Mouse (Mus musculus) MEL (cell line): ENCODE data around the gene Amdhd2. TPM values are rescaled to one million over a fixed set of nuclear protein-coding genes. Genes with fewer than 3 reads are reported as not detected.

Source experiments
- DNase-seq: peaks from one replicate; pipeline ENCODE4 v3.0.0; 2011; ENCODE audit warnings: low read depth, low spot score
- H3K27ac ChIP-seq: 2 replicates; pipeline ENCODE4 v1.5.1; 2012; ENCODE audit warnings: low read depth, mild to moderate bottlenecking, control low read depth, low read length, moderate library complexity; ENCODE audit not compliant: control insufficient read depth
- H3K27me3 ChIP-seq, 2 experiments: fragments of 150-350 bp in 1 of 2; sonication (generic) in 1 of 2; 2 replicates each; pipeline ENCODE4 v1.6.1; 2012; ENCODE audit warnings: low read length in 2 of 2, mild to moderate bottlenecking in 2 of 2, improper control_type of control experiment in 1 of 2, moderate library complexity in 1 of 2; ENCODE audit not compliant: insufficient read depth in 2 of 2, control insufficient read depth in 1 of 2
- H3K36me3 ChIP-seq, 2 experiments: 2 replicates each; pipeline ENCODE4 v1.6.1; 2012 to 2014; ENCODE audit warnings: low read length in 2 of 2, improper control_type of control experiment in 1 of 2, inconsistent platforms in 1 of 2, mild to moderate bottlenecking in 1 of 2; ENCODE audit not compliant: insufficient read depth in 2 of 2, control insufficient read depth in 1 of 2
- H3K4me1 ChIP-seq, 2 experiments: fragments of 150-350 bp in 1 of 2; sonication (generic) in 1 of 2; 2 replicates each; pipeline ENCODE4 v1.6.1; 2012; ENCODE audit warnings: low read length in 2 of 2, improper control_type of control experiment in 1 of 2, mild to moderate bottlenecking in 1 of 2; ENCODE audit not compliant: insufficient read depth in 2 of 2, control insufficient read depth in 1 of 2
- H3K4me3 ChIP-seq, 2 experiments: fragments of 150-350 bp in 1 of 2; sonication (generic) in 1 of 2; 2 replicates each; pipeline ENCODE4 v1.5.1; 2012; ENCODE audit warnings: low read depth in 2 of 2, low read length in 2 of 2, mild to moderate bottlenecking in 2 of 2, moderate library complexity in 2 of 2, control low read depth in 1 of 2, improper control_type of control experiment in 1 of 2; ENCODE audit not compliant: control insufficient read depth in 1 of 2, insufficient read depth in 1 of 2
- H3K79me2 ChIP-seq: 2 replicates; pipeline ENCODE4 v1.6.1; 2012; ENCODE audit warnings: mild to moderate bottlenecking, low read length, moderate library complexity; ENCODE audit not compliant: control insufficient read depth, poor library complexity, insufficient read depth
- H3K9ac ChIP-seq: 2 replicates; pipeline ENCODE4 v1.6.1; 2012; ENCODE audit warnings: low read depth, mild to moderate bottlenecking, control low read depth, low read length, moderate library complexity; ENCODE audit not compliant: control insufficient read depth, poor library complexity, severe bottlenecking
- H3K9me3 ChIP-seq: fragments of 150-350 bp; sonication (generic); replicated peaks from 2 replicates; pipeline ENCODE4 v1.6.1; 2012; ENCODE audit warnings: mild to moderate bottlenecking, low read length, improper control_type of control experiment, moderate library complexity; ENCODE audit not compliant: insufficient read depth
- CHD1 ChIP-seq: IDR thresholded peaks from 2 replicates; pipeline ENCODE4 v1.6.1; 2012; ENCODE audit warnings: low read depth, mild to moderate bottlenecking, inconsistent platforms, low read length, improper control_type of control experiment
- CTCF ChIP-seq, 3 experiments: IDR thresholded peaks in 2 of 3; conservative IDR thresholded peaks in 1 of 3; 2 replicates each; pipeline ENCODE4 v1.5.1; 2011 to 2012; ENCODE audit warnings: low read length in 3 of 3, low read depth in 2 of 3, mild to moderate bottlenecking in 2 of 3, improper control_type of control experiment in 1 of 3, inconsistent platforms in 1 of 3, mixed read lengths in 1 of 3, moderate library complexity in 1 of 3; ENCODE audit not compliant: control insufficient read depth in 1 of 3, insufficient read depth in 1 of 3, poor library complexity in 1 of 3, severe bottlenecking in 1 of 3
- EP300 ChIP-seq, 2 experiments: IDR thresholded peaks; 2 replicates each; pipeline ENCODE4 v1.6.1; 2011; ENCODE audit warnings: improper control_type of control experiment in 2 of 2, low read length in 2 of 2, low read depth in 1 of 2, mild to moderate bottlenecking in 1 of 2
- HCFC1 ChIP-seq: IDR thresholded peaks from 2 replicates; pipeline ENCODE4 v1.6.1; 2012; ENCODE audit warnings: low read depth, mild to moderate bottlenecking, inconsistent platforms, low read length, improper control_type of control experiment, moderate library complexity
- JUND ChIP-seq: IDR thresholded peaks from 2 replicates; pipeline ENCODE4 v1.6.1; 2011; ENCODE audit warnings: low read depth, mild to moderate bottlenecking, improper control_type of control experiment, low read length
- KAT2A ChIP-seq: conservative IDR thresholded peaks from 2 replicates; pipeline ENCODE4 v1.6.1; 2012; ENCODE audit warnings: low read depth, low read length, improper control_type of control experiment, inconsistent platforms
- MAZ ChIP-seq: IDR thresholded peaks from 2 replicates; pipeline ENCODE4 v1.6.1; 2012; ENCODE audit warnings: low read depth, mild to moderate bottlenecking, inconsistent platforms, low read length, improper control_type of control experiment
- MEF2A ChIP-seq: IDR thresholded peaks from 2 replicates; pipeline ENCODE4 v1.6.1; 2014; ENCODE audit warnings: low read depth, mild to moderate bottlenecking, inconsistent platforms, low read length, improper control_type of control experiment; ENCODE audit not compliant: poor library complexity, insufficient replicate concordance, severe bottlenecking; ENCODE audit errors: extremely low read depth
- MYB ChIP-seq: IDR thresholded peaks from 2 replicates; pipeline ENCODE4 v1.6.1; 2011; ENCODE audit warnings: mild to moderate bottlenecking, low read depth, low read length, improper control_type of control experiment
- MYC ChIP-seq: IDR thresholded peaks from 2 replicates; pipeline ENCODE4 v1.6.1; 2011; ENCODE audit warnings: low read depth, mild to moderate bottlenecking, low read length, improper control_type of control experiment, moderate library complexity
- NELFE ChIP-seq: IDR thresholded peaks from 2 replicates; pipeline ENCODE4 v1.6.1; 2011; ENCODE audit warnings: low read depth, low read length, improper control_type of control experiment
- POLR2AphosphoS2 ChIP-seq: IDR thresholded peaks from 2 replicates; pipeline ENCODE4 v1.6.1; 2011; ENCODE audit warnings: low read length, improper control_type of control experiment
- RAD21 ChIP-seq: IDR thresholded peaks from 2 replicates; pipeline ENCODE4 v1.6.1; 2011; ENCODE audit warnings: mild to moderate bottlenecking, low read depth, low read length, improper control_type of control experiment
- SIN3A ChIP-seq: IDR thresholded peaks from 2 replicates; pipeline ENCODE4 v1.6.1; 2012; ENCODE audit warnings: low read length, improper control_type of control experiment, inconsistent platforms
- SMC3 ChIP-seq: IDR thresholded peaks from 2 replicates; pipeline ENCODE4 v1.6.1; 2011; ENCODE audit warnings: low read depth, low read length, improper control_type of control experiment
- TAL1 ChIP-seq: IDR thresholded peaks from 2 replicates; pipeline ENCODE4 v1.6.1; 2012; ENCODE audit warnings: mild to moderate bottlenecking, inconsistent platforms, low read length, moderate library complexity, mixed read lengths
- UBTF ChIP-seq: IDR thresholded peaks from 2 replicates; pipeline ENCODE4 v1.6.1; 2012; ENCODE audit warnings: low read depth, mild to moderate bottlenecking, inconsistent platforms, low read length, improper control_type of control experiment, moderate library complexity, borderline replicate concordance; ENCODE audit not compliant: insufficient read depth
- USF1 ChIP-seq: IDR thresholded peaks from 2 replicates; pipeline ENCODE4 v1.6.1; 2014; ENCODE audit warnings: low read depth, mild to moderate bottlenecking, inconsistent platforms, low read length, improper control_type of control experiment, moderate library complexity
- USF2 ChIP-seq, 2 experiments: IDR thresholded peaks; 2 replicates each; pipeline ENCODE4 v1.6.1; 2011 to 2012; ENCODE audit warnings: improper control_type of control experiment in 2 of 2, low read length in 2 of 2, borderline replicate concordance in 1 of 2, inconsistent platforms in 1 of 2, low read depth in 1 of 2, mild to moderate bottlenecking in 1 of 2; ENCODE audit not compliant: insufficient read depth in 1 of 2
- ZC3H11A ChIP-seq: IDR thresholded peaks from 2 replicates; pipeline ENCODE4 v1.6.1; 2012; ENCODE audit warnings: low read depth, mild to moderate bottlenecking, inconsistent platforms, low read length, improper control_type of control experiment
- ZKSCAN1 ChIP-seq: IDR thresholded peaks from 2 replicates; pipeline ENCODE4 v1.6.1; 2012; ENCODE audit warnings: low read depth, mild to moderate bottlenecking, inconsistent platforms, low read length, improper control_type of control experiment, moderate library complexity
- ZMIZ1 ChIP-seq: IDR thresholded peaks from 2 replicates; pipeline ENCODE4 v1.6.1; 2012; ENCODE audit warnings: low read depth, mild to moderate bottlenecking, inconsistent platforms, low read length, improper control_type of control experiment, moderate library complexity
- ZNF384 ChIP-seq: IDR thresholded peaks from 2 replicates; pipeline ENCODE4 v1.6.1; 2012; ENCODE audit warnings: low read depth, mild to moderate bottlenecking, inconsistent platforms, low read length, improper control_type of control experiment
- polyA plus RNA-seq, 2 experiments: library from polyadenylated mRNA; stranded (reverse) in 1 of 2; unstranded in 1 of 2; fragments of >175 nt in 1 of 2; fragments of >200 nt in 1 of 2; gene quantifications; 2 replicates each; pipeline versions ENCODE4 v1.2.1 to v1.2.4; 2012; ENCODE audit warnings: low replicate concordance in 2 of 2, low read depth in 1 of 2; ENCODE audit not compliant: insufficient read length in 2 of 2, insufficient read depth in 1 of 2, missing spikeins in 1 of 2
- total RNA-seq: library from RNA; depleted of rRNA; stranded (reverse); fragments of 300-350 nt; gene quantifications from 2 replicates; pipeline ENCODE4 v1.2.3, GENCODE M21; 2012

Amdhd2 gene
- total and polyA plus RNA-seq, 3 experiments = 11.4 to 36.1 TPM; not detected in 1

GRCm38 (mm10) chr17:24208641-24209042 lies 45.1 kb upstream of the Amdhd2 start (continued):
- no peak for TF ChIP-seq HCFC1

- Histone ChIP-seq H3K9me3 (no peaks in the 10 kb centered on the region), H3K36me3 (peaks cover 0 to 26% of the 10 kb centered on the region in 2 experiments; a peak in 2 of 4 replicates), H3K79me2 (peaks cover 31% of the 10 kb centered on the region), H3K27me3 (no peaks in the 10 kb centered on the region), H3K4me1 (peaks cover 6 to 38% of the 10 kb centered on the region in 2 experiments), H3K9ac (peak overlapping the region; percentile 93), H3K4me3 (peak overlapping the region; percentile 49 to 63), H3K27ac (peak overlapping the region; percentile 56)
- TF ChIP-seq ZKSCAN1 = no peak
- DNase-seq = no peak
Measured at GRCm38 (mm10) chr17:24207768-24208640, 44.4 kb upstream of the Amdhd2 start.

GRCm38 (mm10) chr17:24206451-24207351 lies 43.1 kb upstream of the Amdhd2 start:
- Histone ChIP-seq H3K27ac (peak overlapping the region; percentile 94), H3K4me1 (peaks cover 9 to 50% of the 10 kb centered on the region in 2 experiments), H3K79me2 (peaks cover 40% of the 10 kb centered on the region)
- TF ChIP-seq JUND = no peak
- no peak for TF ChIP-seq ZC3H11A
- TF ChIP-seq CTCF (IDR thresholded peaks at IDR 0.05 in 2 of 3, conservative IDR thresholded peaks at IDR 0.05 in 1 of 3; ENCODE audit: control insufficient read depth in 1 of 3, insufficient read depth in 1 of 3, low read depth in 2 of 3, low read length in 3 of 3, poor library complexity in 1 of 3, severe bottlenecking in 1 of 3) = peak in 2 of 3 experiments; percentile 24 to 29; a peak in 2 of 6 replicates
- TF ChIP-seq RAD21 = no peak
- TF ChIP-seq MYB = no peak
- TF ChIP-seq TAL1 = no peak
- 0 out of 4 replicates have a peak, but pooled peaks of 1 of the 2 experiments have one; percentile 24 for TF ChIP-seq USF2 (IDR thresholded peaks at IDR 0.05; ENCODE audit: borderline replicate concordance in 1 of 2, insufficient read depth in 1 of 2, low read depth in 1 of 2, low read length in 2 of 2)
- TF ChIP-seq MYC = 0 out of 2 replicates have a peak, but pooled peaks have one; percentile 53
- TF ChIP-seq ZKSCAN1 = no peak
- TF ChIP-seq KAT2A = no peak
- no peak for TF ChIP-seq SMC3
- TF ChIP-seq ZMIZ1 = peak; percentile 48; the same call in 1 of the 2 replicates
- TF ChIP-seq POLR2AphosphoS2 = 0 out of 2 replicates have a peak, but pooled peaks have one; percentile 36
- peak; percentile 91 for TF ChIP-seq NELFE
- TF ChIP-seq MAZ = no peak
- no peak for TF ChIP-seq ZNF384
- peak; percentile 87 for TF ChIP-seq USF1
- no peak for TF ChIP-seq MEF2A
- no peak; the same call in 1 of the 2 replicates for TF ChIP-seq SIN3A
- TF ChIP-seq HCFC1 = no peak
- peak; percentile 65; the same call in 1 of the 2 replicates for TF ChIP-seq CHD1
- TF ChIP-seq UBTF = no peak
- TF ChIP-seq EP300 (IDR thresholded peaks at IDR 0.05; ENCODE audit: low read depth in 1 of 2, low read length in 2 of 2) = peak in 1 of 2 experiments; percentile 28; a peak in 1 of 4 replicates

More at GRCm38 (mm10) chr17:24206451-24207351, 43.1 kb upstream of the Amdhd2 start:
- Histone ChIP-seq H3K36me3 (peaks cover 0 to 36% of the 10 kb centered on the region in 2 experiments; a peak in 3 of 4 replicates), H3K27me3 (no peaks in the 10 kb centered on the region), H3K9ac (peak overlapping the region; percentile 93), H3K9me3 (no peaks in the 10 kb centered on the region), H3K4me3 (peak overlapping the region; percentile 63 to 73)
- DNase-seq = peak; percentile 94
